Mouse (Mus musculus) lung, embryonic 14.5 days (tissue): Measurements from ENCODE around the gene Atl3. TPM values are rescaled to one million over a fixed set of nuclear protein-coding genes. Genes with fewer than 3 reads are reported as not detected.
"Not testable (repeated sequence)": the region's sequence is repeated elsewhere in the genome, so short reads cannot be mapped to it uniquely, and the experiment has no call there.

ENCODE experiments used
- ATAC-seq: fragments of 200-750 bp; cut with Nextera tagmentation; 2 replicates; pipeline ENCODE4 v1.8.0; 2017; ENCODE audit warnings: mild to moderate bottlenecking, moderate TSS enrichment, moderate library complexity; ENCODE audit not compliant: insufficient read depth
- DNase-seq: peaks from one replicate; pipeline ENCODE4 v3.0.0-alpha.2; 2015
- H3K27ac ChIP-seq: fragments of 300-500 bp; sonication (generic); 2 replicates; pipeline ENCODE4 v1.5.1; 2014; ENCODE audit warnings: low read depth, mild to moderate bottlenecking, moderate library complexity
- H3K27me3 ChIP-seq: fragments of 300-500 bp; sonication (generic); 2 replicates; pipeline ENCODE4 v1.6.1; 2014; ENCODE audit warnings: low read length, control low read depth; ENCODE audit not compliant: insufficient read depth
- H3K36me3 ChIP-seq: fragments of 300-500 bp; sonication (generic); 2 replicates; pipeline ENCODE4 v1.6.1; 2014; ENCODE audit warnings: control low read depth; ENCODE audit not compliant: insufficient read depth
- H3K4me1 ChIP-seq: fragments of 300-500 bp; sonication (generic); 2 replicates; pipeline ENCODE4 v1.6.1; 2014; ENCODE audit warnings: antibody characterized with exemption, control low read depth; ENCODE audit not compliant: insufficient read depth
- H3K4me2 ChIP-seq: fragments of 300-500 bp; sonication (generic); 2 replicates; pipeline ENCODE4 v1.6.1; 2014; ENCODE audit warnings: mild to moderate bottlenecking
- H3K4me3 ChIP-seq: fragments of 300-500 bp; sonication (generic); 2 replicates; pipeline ENCODE4 v1.5.1; 2014; ENCODE audit warnings: low read depth, low read length
- H3K9ac ChIP-seq: fragments of 300-500 bp; sonication (generic); 2 replicates; pipeline ENCODE4 v1.6.1; 2014
- H3K9me3 ChIP-seq: fragments of 300-500 bp; sonication (generic); 2 replicates; pipeline ENCODE4 v1.6.1; 2016; ENCODE audit warnings: low read depth, low read length, control low read depth
- CTCF ChIP-seq: IDR thresholded peaks from 2 replicates; pipeline ENCODE4 v1.5.1; 2016; ENCODE audit warnings: antibody characterized with exemption, low read depth
- WGBS: fragments of 180-500 bp; shearing (Covaris S2); extraction: QIAGEN DNeasy Blood & Tissue Kit; methylation state at CpG from one replicate; pipeline ENCODE4 v1.1.7; 2014; 5-methylcytosine and 5-hydroxymethylcytosine counted together
- polyA plus RNA-seq: library from polyadenylated mRNA; unstranded; fragments of >200 nt; fragmentation: Nextera tagmentation; extraction: Ambion mirVana; gene quantifications from 2 replicates; pipeline ENCODE4 v1.2.1, GENCODE M21; 2014

Gene Atl3
- polyA plus RNA-seq, 1 experiment from 2014 or later: 20.8 TPM

GRCm38 (mm10) chr19:7484076-7484475 is 9.8 kb upstream of the Atl3 start:
- 60% methylated on average over 5 of the region's 5 CpGs for WGBS
- Histone ChIP-seq H3K4me1 (peaks cover 3% of the 10 kb centered on the region; the same call in 1 of the 2 replicates), H3K9ac (peak overlapping the region; percentile 44)

GRCm38 (mm10) chr19:7487680-7488079 is 6.2 kb upstream of the Atl3 start:
- H3K36me3 ChIP-seq: no peaks in the 10 kb centered on the region
- H3K9ac ChIP-seq: no peak overlapping the region
- H3K9me3 ChIP-seq: no peaks in the 10 kb centered on the region
- no peaks in the 10 kb centered on the region for H3K4me1 ChIP-seq
- no peak overlapping the region for H3K4me2 ChIP-seq
- TF ChIP-seq CTCF: no peak
- no peak overlapping the region for H3K4me3 ChIP-seq
- no peaks in the 10 kb centered on the region for H3K27me3 ChIP-seq
- no peak overlapping the region for H3K27ac ChIP-seq
- no peak for DNase-seq
- WGBS: 78% methylated on average over 8 of the region's 8 CpGs
- ATAC-seq: no peak

More at GRCm38 (mm10) chr19:7484076-7484475, 9.8 kb upstream of the Atl3 start:
- DNase-seq (peak; percentile 36), ATAC-seq (no peak)
- no peaks in the 10 kb centered on the region for H3K9me3 ChIP-seq
- no peaks in the 10 kb centered on the region for H3K36me3 ChIP-seq
- TF ChIP-seq CTCF: no peak
- H3K4me3 ChIP-seq: peak overlapping the region; percentile 95
- H3K27me3 ChIP-seq: no peaks in the 10 kb centered on the region
- peak overlapping the region; percentile 81 for H3K4me2 ChIP-seq
- peak overlapping the region; percentile 59; the same call in 1 of the 2 replicates for H3K27ac ChIP-seq

DNA sequence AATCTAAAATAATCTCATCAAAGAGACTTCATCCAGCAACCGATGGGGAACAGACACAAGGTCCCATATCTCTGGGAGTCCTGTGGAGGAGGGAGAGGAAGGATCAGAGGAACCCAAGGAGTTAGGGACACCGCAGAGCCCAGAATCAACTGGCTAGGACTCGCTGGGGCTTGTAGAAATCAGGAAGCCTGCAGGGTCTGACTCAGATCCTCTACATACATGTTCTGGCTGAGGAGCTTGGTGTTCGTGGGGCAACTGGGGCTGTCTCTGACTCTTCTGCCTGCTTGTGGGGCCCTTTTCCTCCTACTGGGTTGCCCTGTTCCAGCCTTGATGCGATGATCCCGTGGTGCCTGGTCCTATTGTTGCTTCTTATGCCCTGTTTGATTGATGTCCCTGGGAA is 1.9 kb upstream of the Atl3 start:
- no peaks in the 10 kb centered on the region for H3K36me3 ChIP-seq
- DNase-seq: no peak
- 79% methylated on average over 6 of the region's 6 CpGs for WGBS
- no peaks in the 10 kb centered on the region for H3K9me3 ChIP-seq
- H3K27ac ChIP-seq: no peak overlapping the region
- no peak overlapping the region for H3K4me2 ChIP-seq
- TF ChIP-seq CTCF: no peak
- H3K27me3 ChIP-seq: no peaks in the 10 kb centered on the region
- H3K4me1 ChIP-seq: no peaks in the 10 kb centered on the region
- no peak overlapping the region for H3K9ac ChIP-seq
- ATAC-seq: no peak
- H3K4me3 ChIP-seq: no peak overlapping the region

DNA sequence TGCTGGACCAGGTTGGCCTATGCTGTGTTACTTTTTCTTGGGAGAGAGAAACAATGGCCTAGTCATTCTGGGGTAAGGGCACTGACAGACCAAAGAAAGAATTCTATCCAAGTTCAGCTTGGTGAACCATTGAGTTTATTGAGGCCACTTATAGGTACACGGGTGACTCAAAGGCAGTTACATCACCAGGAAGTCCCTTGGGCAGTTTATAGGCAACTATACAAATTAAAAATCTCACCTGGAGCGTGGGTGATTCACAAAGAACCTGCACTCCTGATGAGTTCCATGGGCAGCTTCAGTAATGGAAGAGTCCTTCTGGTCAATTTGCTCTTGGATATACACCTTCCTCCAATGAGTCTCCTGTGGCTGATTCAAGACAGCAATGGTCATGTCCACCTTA is 1.2 kb upstream of the Atl3 start:
- Histone ChIP-seq H3K36me3 (no peaks in the 10 kb centered on the region), H3K4me2 (no peak overlapping the region), H3K27me3 (no peaks in the 10 kb centered on the region), H3K9me3 (no peaks in the 10 kb centered on the region), H3K9ac (no peak overlapping the region), H3K4me3 (no peak overlapping the region), H3K27ac (no peak overlapping the region), H3K4me1 (no peaks in the 10 kb centered on the region)
- 88% methylated on average over 2 of the region's 2 CpGs for WGBS
- TF ChIP-seq CTCF: no peak
- DNase-seq (no peak), ATAC-seq (no peak)

DNA sequence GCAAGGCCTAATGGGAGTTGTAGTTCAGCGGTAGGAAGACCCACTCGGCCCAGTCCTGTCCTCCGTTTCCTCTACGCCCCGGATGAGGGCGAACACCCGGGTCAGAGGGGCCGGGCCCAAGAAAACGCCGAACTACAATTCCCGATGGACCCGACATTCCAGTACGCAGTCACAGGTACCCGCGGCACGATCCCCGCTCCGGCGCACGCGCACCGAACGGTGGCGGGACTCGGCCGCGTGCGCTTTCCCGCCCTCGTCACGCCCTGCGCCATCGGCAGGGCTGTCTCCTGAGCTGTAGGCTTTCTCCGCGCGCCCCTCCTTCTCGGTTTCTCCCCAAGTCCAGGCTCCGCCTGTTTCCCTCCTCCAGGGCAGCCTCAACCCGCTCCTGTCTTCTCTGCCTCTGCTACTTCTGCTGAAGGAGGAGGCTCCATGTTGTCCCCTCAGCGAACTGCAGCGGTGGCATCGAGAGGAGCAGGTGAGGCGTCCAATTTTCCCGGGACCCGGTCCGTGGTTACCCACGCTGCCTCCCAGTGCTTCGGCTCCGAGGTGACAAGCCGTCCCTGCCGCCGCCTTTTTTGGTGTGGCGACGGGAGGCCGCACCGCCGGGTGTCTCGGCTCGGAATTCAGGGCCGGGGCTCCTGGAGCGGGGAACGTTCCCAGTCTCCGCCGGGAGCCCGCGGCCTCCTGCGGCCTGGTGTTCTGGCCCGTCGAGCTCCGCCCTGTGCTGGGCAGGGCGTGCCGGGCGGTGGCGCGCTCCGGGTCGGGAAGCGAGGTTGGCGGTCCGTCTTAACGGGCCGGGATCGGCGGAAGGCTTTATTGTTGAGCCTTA is 561 bp downstream of the Atl3 start:
- ATAC-seq (peak; percentile 96), DNase-seq (peak; percentile 98)
- Histone ChIP-seq H3K36me3 (0 out of 2 replicates have a peak, but pooled peaks cover 3% of the 10 kb centered on the region), H3K27ac (peak overlapping the region; percentile 99), H3K9me3 (no peaks in the 10 kb centered on the region), H3K27me3 (no peaks in the 10 kb centered on the region), H3K4me1 (no peaks in the 10 kb centered on the region), H3K4me3 (peak overlapping the region; percentile 73), H3K4me2 (peak overlapping the region; percentile 81), H3K9ac (peak overlapping the region; percentile 92)
- no peak for TF ChIP-seq CTCF
- under 1% methylated on average over 84 of the region's 84 CpGs for WGBS

DNA sequence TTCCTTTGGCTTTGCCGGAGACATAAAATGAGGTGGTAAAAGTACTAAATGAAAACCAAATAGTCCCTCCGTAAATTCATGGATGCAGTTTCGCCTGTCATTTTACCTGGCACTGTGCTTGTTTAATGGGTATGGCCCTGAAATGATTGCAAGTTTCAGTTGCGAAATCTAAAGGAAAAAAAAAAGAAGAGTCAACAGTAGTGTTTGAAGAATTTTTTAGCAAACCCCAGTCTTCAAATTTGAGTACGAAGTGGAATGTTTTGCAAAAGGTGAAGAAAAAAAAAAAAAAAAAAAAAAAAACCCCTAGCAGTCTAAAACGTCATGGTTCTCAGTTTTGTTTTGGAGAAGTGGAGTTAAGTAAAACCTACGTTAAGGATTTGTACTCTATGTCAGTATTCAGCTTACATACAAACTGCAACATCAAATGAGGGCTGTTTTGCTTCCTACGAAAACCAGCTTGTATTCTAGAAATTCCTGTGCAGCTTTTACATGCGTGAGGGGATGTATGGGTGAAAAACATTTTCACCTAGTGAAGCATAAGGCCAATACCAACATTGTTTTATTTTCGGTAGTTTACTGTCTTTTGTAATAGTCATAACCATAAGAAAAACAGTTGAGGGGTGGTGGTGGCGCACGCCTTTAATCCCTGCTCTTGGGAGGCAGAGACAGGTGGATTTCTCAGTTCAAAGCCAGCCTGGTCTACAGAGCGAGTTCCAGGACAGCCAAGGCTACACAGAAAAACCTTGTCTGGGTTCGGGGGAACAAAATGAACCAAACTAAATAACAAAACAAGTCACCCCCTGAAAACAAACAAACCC is 1.6 kb downstream of the Atl3 start:
- DNase-seq: peak; percentile 63
- WGBS: 34% methylated on average over 14 of the region's 14 CpGs

GRCm38 (mm10) chr19:7496070-7496469 is 2.2 kb downstream of the Atl3 start:
- DNase-seq, H3K36me3 ChIP-seq, H3K9me3 ChIP-seq, ATAC-seq, H3K4me1 ChIP-seq, H3K27ac ChIP-seq, H3K9ac ChIP-seq, H3K27me3 ChIP-seq: not testable (repeated sequence)
- H3K4me3 ChIP-seq: peak overlapping the region; percentile 73; the same call in 1 of the 2 replicates
- H3K4me2 ChIP-seq: peak overlapping the region; percentile 81
- WGBS: 50% methylated on average over 1 of the region's 1 CpGs

More for the DNA sequence above, 1.6 kb downstream of the Atl3 start:
- Histone ChIP-seq H3K9ac (peak overlapping the region; percentile 92), H3K4me1 (no peaks in the 10 kb centered on the region), H3K27ac (peak overlapping the region; percentile 99), H3K9me3 (no peaks in the 10 kb centered on the region), H3K4me3 (peak overlapping the region; percentile 73), H3K36me3 (0 out of 2 replicates have a peak, but pooled peaks cover 3% of the 10 kb centered on the region), H3K4me2 (peak overlapping the region; percentile 81), H3K27me3 (no peaks in the 10 kb centered on the region)
- ATAC-seq: no peak
- no peak for TF ChIP-seq CTCF
